Mouse (Mus musculus): ENCODE measurements around the gene Pex11a. TPM values are rescaled to one million over a fixed set of nuclear protein-coding genes. Genes with fewer than 3 reads are reported as not detected.

Gene Pex11a
- polyA plus RNA-seq, 1 experiment = 11.1 TPM

- no peak for TF ChIP-seq POLR2A (IDR thresholded peaks at IDR 0.05; ENCODE audit: borderline replicate concordance, extremely low read depth, insufficient read depth, insufficient read length, poor library complexity, severe bottlenecking)
- TF ChIP-seq CTCF (IDR thresholded peaks at IDR 0.05; ENCODE audit: borderline replicate concordance, extremely low read depth, insufficient read depth, insufficient read length) = no peak
- DNase-seq (ENCODE audit: low read depth) = no peak
Observed at GRCm38 (mm10) chr7:79734563-79734962, 8.4 kb downstream of the Pex11a start.

GRCm38 (mm10) chr7:79732622-79733021 lies 10.3 kb downstream of the Pex11a start, which contains the start of gene Plin1:
Gene Plin1, minus strand, starts transcription at chr7:79732903.
- no peak for DNase-seq (ENCODE audit: low read depth)
- TF ChIP-seq CTCF (IDR thresholded peaks at IDR 0.05; ENCODE audit: borderline replicate concordance, extremely low read depth, insufficient read depth, insufficient read length) = no peak
- TF ChIP-seq POLR2A (IDR thresholded peaks at IDR 0.05; ENCODE audit: borderline replicate concordance, extremely low read depth, insufficient read depth, insufficient read length, poor library complexity, severe bottlenecking) = no peak

GRCm38 (mm10) chr7:79731438-79731837 lies 11.5 kb downstream of the Pex11a start:
- TF ChIP-seq POLR2A (IDR thresholded peaks at IDR 0.05; ENCODE audit: borderline replicate concordance, extremely low read depth, insufficient read depth, insufficient read length, poor library complexity, severe bottlenecking) = no peak
- no peak for DNase-seq (ENCODE audit: low read depth)

GRCm38 (mm10) chr7:79729743-79730370 lies 13.1 kb downstream of the Pex11a start:
- peak; percentile 6 for DNase-seq (ENCODE audit: low read depth)
- TF ChIP-seq POLR2A (IDR thresholded peaks at IDR 0.05; ENCODE audit: borderline replicate concordance, extremely low read depth, insufficient read depth, insufficient read length, poor library complexity, severe bottlenecking) = no peak
- peak; percentile 39; the same call in 1 of the 2 replicates for TF ChIP-seq CTCF (IDR thresholded peaks at IDR 0.05; ENCODE audit: borderline replicate concordance, extremely low read depth, insufficient read depth, insufficient read length)

- DNase-seq (ENCODE audit: low read depth) = peak; percentile 82
- TF ChIP-seq POLR2A (IDR thresholded peaks at IDR 0.05; ENCODE audit: borderline replicate concordance, extremely low read depth, insufficient read depth, insufficient read length, poor library complexity, severe bottlenecking) (no peak), CTCF (IDR thresholded peaks at IDR 0.05; ENCODE audit: borderline replicate concordance, extremely low read depth, insufficient read depth, insufficient read length) (peak; percentile 92)
Observed at GRCm38 (mm10) chr7:79729169-79729568, 13.8 kb downstream of the Pex11a start.

GRCm38 (mm10) chr7:79728219-79728618 lies 14.7 kb downstream of the Pex11a start:
- DNase-seq (ENCODE audit: low read depth) = peak; percentile 71
- no peak for TF ChIP-seq POLR2A (IDR thresholded peaks at IDR 0.05; ENCODE audit: borderline replicate concordance, extremely low read depth, insufficient read depth, insufficient read length, poor library complexity, severe bottlenecking)
- peak; percentile 79 for TF ChIP-seq CTCF (IDR thresholded peaks at IDR 0.05; ENCODE audit: borderline replicate concordance, extremely low read depth, insufficient read depth, insufficient read length)

GRCm38 (mm10) chr7:79727091-79727490 lies 15.8 kb downstream of the Pex11a start:
- TF ChIP-seq CTCF (IDR thresholded peaks at IDR 0.05; ENCODE audit: borderline replicate concordance, extremely low read depth, insufficient read depth, insufficient read length) (peak; percentile 75), POLR2A (IDR thresholded peaks at IDR 0.05; ENCODE audit: borderline replicate concordance, extremely low read depth, insufficient read depth, insufficient read length, poor library complexity, severe bottlenecking) (no peak)
- peak; percentile 64 for DNase-seq (ENCODE audit: low read depth)

- TF ChIP-seq CTCF (IDR thresholded peaks at IDR 0.05; ENCODE audit: borderline replicate concordance, extremely low read depth, insufficient read depth, insufficient read length) = no peak
- 0 out of 2 replicates have a peak, but pooled peaks have one; percentile 34 for TF ChIP-seq POLR2A (IDR thresholded peaks at IDR 0.05; ENCODE audit: borderline replicate concordance, extremely low read depth, insufficient read depth, insufficient read length, poor library complexity, severe bottlenecking)
- peak; percentile 74 for DNase-seq (ENCODE audit: low read depth)
Observed at GRCm38 (mm10) chr7:79721386-79721977, 21.4 kb downstream of the Pex11a start.

GRCm38 (mm10) chr7:79715187-79715981 lies 27.5 kb downstream of the Pex11a start, which contains the start of gene Kif7:
Gene Kif7, minus strand, starts transcription at chr7:79715720.
- TF ChIP-seq POLR2A (IDR thresholded peaks at IDR 0.05; ENCODE audit: borderline replicate concordance, extremely low read depth, insufficient read depth, insufficient read length, poor library complexity, severe bottlenecking) (peak; percentile 55; the same call in 1 of the 2 replicates), CTCF (IDR thresholded peaks at IDR 0.05; ENCODE audit: borderline replicate concordance, extremely low read depth, insufficient read depth, insufficient read length) (no peak)

GRCm38 (mm10) chr7:79710831-79711230 lies 32.1 kb downstream of the Pex11a start:
- TF ChIP-seq POLR2A (IDR thresholded peaks at IDR 0.05; ENCODE audit: borderline replicate concordance, extremely low read depth, insufficient read depth, insufficient read length, poor library complexity, severe bottlenecking) = no peak
- no peak for TF ChIP-seq CTCF (IDR thresholded peaks at IDR 0.05; ENCODE audit: borderline replicate concordance, extremely low read depth, insufficient read depth, insufficient read length)
- DNase-seq (ENCODE audit: low read depth) = no peak

More at GRCm38 (mm10) chr7:79715187-79715981, 27.5 kb downstream of the Pex11a start, which contains the start of gene Kif7:
- DNase-seq (ENCODE audit: low read depth) = peak; percentile 94

GRCm38 (mm10) chr7:79710130-79710607 lies 32.8 kb downstream of the Pex11a start:
- peak; percentile 47; the same call in 1 of the 2 replicates for TF ChIP-seq POLR2A (IDR thresholded peaks at IDR 0.05; ENCODE audit: borderline replicate concordance, extremely low read depth, insufficient read depth, insufficient read length, poor library complexity, severe bottlenecking)
- TF ChIP-seq CTCF (IDR thresholded peaks at IDR 0.05; ENCODE audit: borderline replicate concordance, extremely low read depth, insufficient read depth, insufficient read length) = peak; percentile 63
- peak; percentile 92 for DNase-seq (ENCODE audit: low read depth)

Data from brain, embryonic 14.5 days (tissue).